Mouse (Mus musculus) heart, embryonic 16.5 days (tissue): ENCODE measurements at regions not wholly inside any gene's neighbourhood (a gene's known extent, or its start where the extent isn't known, plus 50 kb on each side); places are given as distances from the start of the nearest gene placed in this dataset.

ENCODE experiments used
- ATAC-seq: fragments of 200-750 bp; cut with Nextera tagmentation; replicated peaks from 2 replicates; pipeline ENCODE4 v1.8.0; 2017; ENCODE audit warnings: moderate number of reproducible peaks; ENCODE audit not compliant: insufficient read depth, low FRiP score; ENCODE audit errors: extremely low read depth
- H3K27ac ChIP-seq: fragments of 300-500 bp; sonication (generic); 2 replicates; pipeline ENCODE4 v1.5.1; 2014; ENCODE audit warnings: mild to moderate bottlenecking, low read length, control low read depth, moderate library complexity
- H3K27me3 ChIP-seq: fragments of 300-500 bp; sonication (generic); 2 replicates; pipeline ENCODE4 v1.6.1; 2014; ENCODE audit warnings: low read length, mixed read lengths; ENCODE audit not compliant: control insufficient read depth, insufficient read depth
- H3K36me3 ChIP-seq: fragments of 300-500 bp; sonication (generic); 2 replicates; pipeline ENCODE4 v1.6.1; 2014; ENCODE audit not compliant: control insufficient read depth, insufficient read depth
- H3K4me1 ChIP-seq: fragments of 300-500 bp; sonication (generic); 2 replicates; pipeline ENCODE4 v1.6.1; 2014; ENCODE audit warnings: low read length, mixed read lengths; ENCODE audit not compliant: control insufficient read depth, insufficient read depth
- H3K4me2 ChIP-seq: fragments of 300-500 bp; sonication (generic); 2 replicates; pipeline ENCODE4 v1.6.1; 2014; ENCODE audit warnings: low read depth, mild to moderate bottlenecking, control low read depth, low read length
- H3K4me3 ChIP-seq: fragments of 300-500 bp; sonication (generic); 2 replicates; pipeline ENCODE4 v1.5.1; 2014; ENCODE audit warnings: mild to moderate bottlenecking, control low read depth, low read length
- H3K9ac ChIP-seq: fragments of 300-500 bp; sonication (generic); 2 replicates; pipeline ENCODE4 v1.6.1; 2014; ENCODE audit warnings: low read length, control low read depth
- H3K9me3 ChIP-seq: fragments of 300-500 bp; sonication (generic); replicated peaks from 2 replicates; pipeline ENCODE4 v1.6.1; 2016; ENCODE audit warnings: low read length; ENCODE audit not compliant: control insufficient read depth
- WGBS: fragments of 180-500 bp; shearing (Covaris S2); extraction: QIAGEN DNeasy Blood & Tissue Kit; methylation state at CpG from one replicate; pipeline ENCODE4 v1.1.7; 2014; 5-methylcytosine and 5-hydroxymethylcytosine counted together

GRCm38 (mm10) chr1:168743435-168743834 lies 311.4 kb upstream of the Pbx1 start:
- Histone ChIP-seq H3K27ac (no peak overlapping the region), H3K27me3 (no peaks in the 10 kb centered on the region), H3K36me3 (no peaks in the 10 kb centered on the region), H3K4me2 (no peak overlapping the region), H3K4me1 (no peaks in the 10 kb centered on the region), H3K9ac (no peak overlapping the region), H3K9me3 (no peaks in the 10 kb centered on the region), H3K4me3 (no peak overlapping the region)
- no peak for ATAC-seq
- WGBS = 84% methylated on average over 1 of the region's 1 CpGs

- no peak for ATAC-seq
- Histone ChIP-seq H3K4me1 (no peaks in the 10 kb centered on the region), H3K9me3 (no peaks in the 10 kb centered on the region), H3K4me3 (no peak overlapping the region), H3K4me2 (no peak overlapping the region), H3K9ac (no peak overlapping the region), H3K27me3 (no peaks in the 10 kb centered on the region), H3K36me3 (no peaks in the 10 kb centered on the region), H3K27ac (no peak overlapping the region)
- WGBS = 60% methylated on average over 3 of the region's 3 CpGs
Observed at GRCm38 (mm10) chr1:168738005-168738404, 305.9 kb upstream of the Pbx1 start.

- Histone ChIP-seq H3K4me3 (no peak overlapping the region), H3K4me1 (no peaks in the 10 kb centered on the region), H3K9ac (no peak overlapping the region), H3K36me3 (no peaks in the 10 kb centered on the region), H3K27ac (no peak overlapping the region), H3K4me2 (no peak overlapping the region), H3K27me3 (no peaks in the 10 kb centered on the region), H3K9me3 (no peaks in the 10 kb centered on the region)
- no peak for ATAC-seq
- 77% methylated on average over 7 of the region's 7 CpGs for WGBS
Observed at GRCm38 (mm10) chr1:168737277-168737863, 305.3 kb upstream of the Pbx1 start.

- Histone ChIP-seq H3K4me3 (no peak overlapping the region), H3K9ac (no peak overlapping the region), H3K27ac (no peak overlapping the region), H3K4me1 (no peaks in the 10 kb centered on the region; the same call in 1 of the 2 replicates), H3K27me3 (no peaks in the 10 kb centered on the region), H3K4me2 (no peak overlapping the region), H3K36me3 (no peaks in the 10 kb centered on the region), H3K9me3 (no peaks in the 10 kb centered on the region)
- 72% methylated on average over 5 of the region's 5 CpGs for WGBS
- no peak for ATAC-seq
Observed at GRCm38 (mm10) chr1:168733066-168733465, 301.0 kb upstream of the Pbx1 start.

- Histone ChIP-seq H3K4me1 (peaks cover 14% of the 10 kb centered on the region), H3K9me3 (no peaks in the 10 kb centered on the region), H3K27ac (peak overlapping the region; percentile 89), H3K4me2 (peak overlapping the region; percentile 56), H3K36me3 (no peaks in the 10 kb centered on the region), H3K4me3 (peak overlapping the region; percentile 17), H3K9ac (peak overlapping the region; percentile 20; the same call in 1 of the 2 replicates), H3K27me3 (no peaks in the 10 kb centered on the region)
- WGBS = 55% methylated on average over 2 of the region's 2 CpGs
- no peak for ATAC-seq
Observed at GRCm38 (mm10) chr1:168709836-168710235, 277.8 kb upstream of the Pbx1 start.

GRCm38 (mm10) chr1:168709017-168709681 lies 277.1 kb upstream of the Pbx1 start:
- peak; percentile 72 for ATAC-seq
- 11% methylated on average over 21 of the region's 21 CpGs for WGBS
- H3K27me3 ChIP-seq = no peaks in the 10 kb centered on the region

GRCm38 (mm10) chr1:168708161-168708865 lies 276.2 kb upstream of the Pbx1 start:
- Histone ChIP-seq H3K36me3 (no peaks in the 10 kb centered on the region), H3K4me2 (peak overlapping the region; percentile 56), H3K4me3 (peak overlapping the region; percentile 17; the same call in 1 of the 2 replicates), H3K9ac (peak overlapping the region; percentile 44; the same call in 1 of the 2 replicates), H3K9me3 (no peaks in the 10 kb centered on the region), H3K27me3 (no peaks in the 10 kb centered on the region), H3K4me1 (peaks cover 14% of the 10 kb centered on the region), H3K27ac (peak overlapping the region; percentile 89)
- peak; percentile 67 for ATAC-seq
- WGBS = 26% methylated on average over 11 of the region's 11 CpGs

More at GRCm38 (mm10) chr1:168709017-168709681, 277.1 kb upstream of the Pbx1 start:
- H3K4me2 ChIP-seq = peak overlapping the region; percentile 56
- no peaks in the 10 kb centered on the region for H3K9me3 ChIP-seq
- peak overlapping the region; percentile 89 for H3K27ac ChIP-seq
- H3K36me3 ChIP-seq = no peaks in the 10 kb centered on the region
- H3K4me3 ChIP-seq = peak overlapping the region; percentile 17
- H3K9ac ChIP-seq = peak overlapping the region; percentile 44
- peaks cover 14% of the 10 kb centered on the region for H3K4me1 ChIP-seq

GRCm38 (mm10) chr1:168697386-168697785 lies 265.3 kb upstream of the Pbx1 start:
- ATAC-seq = no peak
- H3K27me3 ChIP-seq = no peaks in the 10 kb centered on the region
- H3K27ac ChIP-seq = no peak overlapping the region
- no peak overlapping the region for H3K4me3 ChIP-seq
- no peaks in the 10 kb centered on the region for H3K4me1 ChIP-seq
- H3K9me3 ChIP-seq = no peaks in the 10 kb centered on the region
- no peak overlapping the region for H3K9ac ChIP-seq
- H3K4me2 ChIP-seq = no peak overlapping the region
- no peaks in the 10 kb centered on the region for H3K36me3 ChIP-seq
- 87% methylated on average over 1 of the region's 1 CpGs for WGBS

GRCm38 (mm10) chr1:168686821-168687220 lies 254.8 kb upstream of the Pbx1 start:
- Histone ChIP-seq H3K4me1 (no peaks in the 10 kb centered on the region), H3K27me3 (no peaks in the 10 kb centered on the region), H3K9ac (no peak overlapping the region), H3K4me2 (no peak overlapping the region), H3K36me3 (no peaks in the 10 kb centered on the region), H3K9me3 (no peaks in the 10 kb centered on the region), H3K27ac (no peak overlapping the region), H3K4me3 (no peak overlapping the region)
- whole genome bisulfite sequencing = 75% methylated on average over 7 of the region's 7 CpGs
- no peak for ATAC-seq
